Mouse (Mus musculus): ENCODE measurements around the gene Prickle2. TPM values are rescaled to one million over a fixed set of nuclear protein-coding genes. Genes with fewer than 3 reads are reported as not detected.

The Prickle2 gene
- total and polyA plus RNA-seq, 2 experiments from 2014 or later: 2.2 to 5.4 TPM

GRCm38 (mm10) chr6:92424991-92425390 lies 281.0 kb downstream of the Prickle2 start:
- Histone ChIP-seq H3K4me1 (ENCODE audit: control insufficient read depth, insufficient read depth) (peaks cover 18% of the 10 kb centered on the region), H3K36me3 (replicated peaks; ENCODE audit: control insufficient read depth, insufficient read depth, low read length) (peaks cover 19% of the 10 kb centered on the region), H3K9me3 (replicated peaks; ENCODE audit: control insufficient read depth, low read length) (no peaks in the 10 kb centered on the region), H3K4me3 (ENCODE audit: low read depth, low read length) (no peak overlapping the region), H3K4me2 (ENCODE audit: low read depth, low read length) (no peak overlapping the region), H3K9ac (replicated peaks; ENCODE audit: low read depth, low read length) (no peak overlapping the region), H3K27me3 (ENCODE audit: control insufficient read depth, insufficient read depth, low read length) (no peaks in the 10 kb centered on the region), H3K27ac (ENCODE audit: low read depth) (no peak overlapping the region)
- TF ChIP-seq EP300 (IDR thresholded peaks at IDR 0.05; ENCODE audit: low read depth) (no peak), CTCF (IDR thresholded peaks at IDR 0.05; ENCODE audit: low read depth) (no peak)
- ATAC-seq (ENCODE audit: insufficient read depth, low read depth) (no peak), DNase-seq (ENCODE audit: low spot score) (no peak)
- 36% methylated on average over 3 of the region's 3 CpGs for WGBS

GRCm38 (mm10) chr6:92422286-92422685 lies 283.7 kb downstream of the Prickle2 start:
- Histone ChIP-seq H3K27me3 (ENCODE audit: control insufficient read depth, insufficient read depth, low read length) (no peaks in the 10 kb centered on the region), H3K27ac (ENCODE audit: low read depth) (no peak overlapping the region), H3K4me2 (ENCODE audit: low read depth, low read length) (no peak overlapping the region), H3K36me3 (replicated peaks; ENCODE audit: control insufficient read depth, insufficient read depth, low read length) (peaks cover 27% of the 10 kb centered on the region), H3K9ac (replicated peaks; ENCODE audit: low read depth, low read length) (no peak overlapping the region), H3K4me1 (ENCODE audit: control insufficient read depth, insufficient read depth) (peaks cover 2% of the 10 kb centered on the region; the same call in 1 of the 2 replicates), H3K4me3 (ENCODE audit: low read depth, low read length) (no peak overlapping the region), H3K9me3 (replicated peaks; ENCODE audit: control insufficient read depth, low read length) (no peaks in the 10 kb centered on the region)
- 51% methylated on average over 11 of the region's 11 CpGs for WGBS
- DNase-seq (ENCODE audit: low spot score) (no peak), ATAC-seq (ENCODE audit: insufficient read depth, low read depth) (no peak)
- TF ChIP-seq CTCF (IDR thresholded peaks at IDR 0.05; ENCODE audit: low read depth) (peak; percentile 66), EP300 (IDR thresholded peaks at IDR 0.05; ENCODE audit: low read depth) (no peak)

GRCm38 (mm10) chr6:92420106-92420505 lies 285.8 kb downstream of the Prickle2 start:
- Histone ChIP-seq H3K4me2 (ENCODE audit: low read depth, low read length) (no peak overlapping the region), H3K4me1 (ENCODE audit: control insufficient read depth, insufficient read depth) (no peaks in the 10 kb centered on the region), H3K27ac (ENCODE audit: low read depth) (no peak overlapping the region), H3K9ac (replicated peaks; ENCODE audit: low read depth, low read length) (no peak overlapping the region), H3K9me3 (replicated peaks; ENCODE audit: control insufficient read depth, low read length) (no peaks in the 10 kb centered on the region), H3K36me3 (replicated peaks; ENCODE audit: control insufficient read depth, insufficient read depth, low read length) (peaks cover 37% of the 10 kb centered on the region), H3K4me3 (ENCODE audit: low read depth, low read length) (no peak overlapping the region), H3K27me3 (ENCODE audit: control insufficient read depth, insufficient read depth, low read length) (no peaks in the 10 kb centered on the region)
- 88% methylated on average over 12 of the region's 12 CpGs for WGBS
- ATAC-seq (ENCODE audit: insufficient read depth, low read depth) (no peak), DNase-seq (ENCODE audit: low spot score) (no peak)
- TF ChIP-seq EP300 (IDR thresholded peaks at IDR 0.05; ENCODE audit: low read depth) (no peak), CTCF (IDR thresholded peaks at IDR 0.05; ENCODE audit: low read depth) (no peak)

GRCm38 (mm10) chr6:92415405-92415755 lies 290.6 kb downstream of the Prickle2 start:
- DNase-seq (ENCODE audit: low spot score) (no peak), ATAC-seq (ENCODE audit: insufficient read depth, low read depth) (no peak)
- Histone ChIP-seq H3K4me1 (ENCODE audit: control insufficient read depth, insufficient read depth) (no peaks in the 10 kb centered on the region), H3K27ac (ENCODE audit: low read depth) (no peak overlapping the region), H3K9me3 (replicated peaks; ENCODE audit: control insufficient read depth, low read length) (no peaks in the 10 kb centered on the region), H3K4me2 (ENCODE audit: low read depth, low read length) (no peak overlapping the region), H3K9ac (replicated peaks; ENCODE audit: low read depth, low read length) (no peak overlapping the region), H3K4me3 (ENCODE audit: low read depth, low read length) (no peak overlapping the region), H3K27me3 (ENCODE audit: control insufficient read depth, insufficient read depth, low read length) (no peaks in the 10 kb centered on the region), H3K36me3 (replicated peaks; ENCODE audit: control insufficient read depth, insufficient read depth, low read length) (peaks cover 36% of the 10 kb centered on the region)
- no peak for TF ChIP-seq EP300 (IDR thresholded peaks at IDR 0.05; ENCODE audit: low read depth)
- WGBS: 88% methylated on average over 7 of the region's 7 CpGs

GRCm38 (mm10) chr6:92414478-92415404 lies 291.2 kb downstream of the Prickle2 start:
- no peak overlapping the region; the same call in 1 of the 2 replicates for H3K27ac ChIP-seq (ENCODE audit: low read depth)
- ATAC-seq (ENCODE audit: insufficient read depth, low read depth): peak; percentile 30; the same call in 1 of the 2 replicates
- H3K4me2 ChIP-seq (ENCODE audit: low read depth, low read length): no peak overlapping the region
- peaks cover 37% of the 10 kb centered on the region for H3K36me3 ChIP-seq (replicated peaks; ENCODE audit: control insufficient read depth, insufficient read depth, low read length)
- H3K9me3 ChIP-seq (replicated peaks; ENCODE audit: control insufficient read depth, low read length): no peaks in the 10 kb centered on the region
- 63% methylated on average over 8 of the region's 8 CpGs for WGBS
- no peaks in the 10 kb centered on the region for H3K27me3 ChIP-seq (ENCODE audit: control insufficient read depth, insufficient read depth, low read length)
- no peak overlapping the region for H3K9ac ChIP-seq (replicated peaks; ENCODE audit: low read depth, low read length)
- no peak overlapping the region for H3K4me3 ChIP-seq (ENCODE audit: low read depth, low read length)
- H3K4me1 ChIP-seq (ENCODE audit: control insufficient read depth, insufficient read depth): no peaks in the 10 kb centered on the region
- peak; percentile 29 for DNase-seq (ENCODE audit: low spot score)
- TF ChIP-seq EP300 (IDR thresholded peaks at IDR 0.05; ENCODE audit: low read depth): no peak
- TF ChIP-seq CTCF (IDR thresholded peaks at IDR 0.05; ENCODE audit: low read depth): no peak

Data from heart, postnatal 0 days (tissue).